Mouse (Mus musculus): ENCODE data around the gene Igf1r. TPM values are rescaled to one million over a fixed set of nuclear protein-coding genes. Genes with fewer than 3 reads are reported as not detected.

The Igf1r gene
- polyA plus RNA-seq, 1 experiment from 2014 or later = 23.2 TPM

GRCm38 (mm10) chr7:67985511-67985910, 32.9 kb downstream of the Igf1r start:
- H3K4me2 ChIP-seq (replicated peaks; ENCODE audit: low read depth, low read length) = no peak overlapping the region
- H3K27ac ChIP-seq (ENCODE audit: low read length) = no peak overlapping the region
- no peaks in the 10 kb centered on the region for H3K36me3 ChIP-seq (ENCODE audit: control insufficient read depth, insufficient read depth, low read length)
- H3K9me3 ChIP-seq (ENCODE audit: control insufficient read depth, low read depth, low read length) = no peaks in the 10 kb centered on the region
- H3K4me3 ChIP-seq (ENCODE audit: low read depth, low read length) = no peak overlapping the region
- H3K27me3 ChIP-seq (ENCODE audit: control insufficient read depth, insufficient read depth, low read length) = no peaks in the 10 kb centered on the region
- no peak for ATAC-seq (ENCODE audit: insufficient number of reproducible peaks, insufficient read depth, low FRiP score, low read depth)
- WGBS = 63% methylated on average over 5 of the region's 5 CpGs
- no peak overlapping the region for H3K9ac ChIP-seq (replicated peaks; ENCODE audit: low read depth, low read length)
- peaks cover 36% of the 10 kb centered on the region for H3K4me1 ChIP-seq (ENCODE audit: control insufficient read depth, insufficient read depth, low read length)

- 68% methylated on average over 10 of the region's 10 CpGs for WGBS
- no peaks in the 10 kb centered on the region for H3K9me3 ChIP-seq (ENCODE audit: control insufficient read depth, low read depth, low read length)
- H3K27ac ChIP-seq (ENCODE audit: low read length) = no peak overlapping the region
- no peaks in the 10 kb centered on the region for H3K27me3 ChIP-seq (ENCODE audit: control insufficient read depth, insufficient read depth, low read length)
- no peak overlapping the region for H3K4me2 ChIP-seq (replicated peaks; ENCODE audit: low read depth, low read length)
- H3K36me3 ChIP-seq (ENCODE audit: control insufficient read depth, insufficient read depth, low read length) = no peaks in the 10 kb centered on the region
- H3K9ac ChIP-seq (replicated peaks; ENCODE audit: low read depth, low read length) = no peak overlapping the region
- H3K4me3 ChIP-seq (ENCODE audit: low read depth, low read length) = no peak overlapping the region
- ATAC-seq (ENCODE audit: insufficient number of reproducible peaks, insufficient read depth, low FRiP score, low read depth) = no peak
- peaks cover 33% of the 10 kb centered on the region for H3K4me1 ChIP-seq (ENCODE audit: control insufficient read depth, insufficient read depth, low read length)
Observed at GRCm38 (mm10) chr7:67986277-67986676, 33.6 kb downstream of the Igf1r start.

- peaks cover 27% of the 10 kb centered on the region for H3K4me1 ChIP-seq (ENCODE audit: control insufficient read depth, insufficient read depth, low read length)
Observed at GRCm38 (mm10) chr7:67986816-67987215, 34.2 kb downstream of the Igf1r start.

GRCm38 (mm10) chr7:67989376-67989775, 36.7 kb downstream of the Igf1r start:
- Histone ChIP-seq H3K9ac (replicated peaks; ENCODE audit: low read depth, low read length) (no peak overlapping the region), H3K4me3 (ENCODE audit: low read depth, low read length) (no peak overlapping the region), H3K27ac (ENCODE audit: low read length) (no peak overlapping the region), H3K36me3 (ENCODE audit: control insufficient read depth, insufficient read depth, low read length) (no peaks in the 10 kb centered on the region), H3K4me2 (replicated peaks; ENCODE audit: low read depth, low read length) (no peak overlapping the region), H3K27me3 (ENCODE audit: control insufficient read depth, insufficient read depth, low read length) (no peaks in the 10 kb centered on the region), H3K4me1 (ENCODE audit: control insufficient read depth, insufficient read depth, low read length) (peaks cover 23% of the 10 kb centered on the region), H3K9me3 (ENCODE audit: control insufficient read depth, low read depth, low read length) (no peaks in the 10 kb centered on the region)
- 63% methylated on average over 2 of the region's 2 CpGs for whole genome bisulfite sequencing
- no peak for ATAC-seq (ENCODE audit: insufficient number of reproducible peaks, insufficient read depth, low FRiP score, low read depth)

More at GRCm38 (mm10) chr7:67986816-67987215, 34.2 kb downstream of the Igf1r start:
- 55% methylated on average over 11 of the region's 11 CpGs for WGBS
- Histone ChIP-seq H3K36me3 (ENCODE audit: control insufficient read depth, insufficient read depth, low read length) (no peaks in the 10 kb centered on the region), H3K27me3 (ENCODE audit: control insufficient read depth, insufficient read depth, low read length) (no peaks in the 10 kb centered on the region), H3K27ac (ENCODE audit: low read length) (no peak overlapping the region), H3K4me3 (ENCODE audit: low read depth, low read length) (no peak overlapping the region), H3K9me3 (ENCODE audit: control insufficient read depth, low read depth, low read length) (no peaks in the 10 kb centered on the region), H3K4me2 (replicated peaks; ENCODE audit: low read depth, low read length) (no peak overlapping the region), H3K9ac (replicated peaks; ENCODE audit: low read depth, low read length) (no peak overlapping the region)
- ATAC-seq (ENCODE audit: insufficient number of reproducible peaks, insufficient read depth, low FRiP score, low read depth) = no peak

- H3K9me3 ChIP-seq (ENCODE audit: control insufficient read depth, low read depth, low read length) = no peaks in the 10 kb centered on the region
- H3K36me3 ChIP-seq (ENCODE audit: control insufficient read depth, insufficient read depth, low read length) = no peaks in the 10 kb centered on the region
- ATAC-seq (ENCODE audit: insufficient number of reproducible peaks, insufficient read depth, low FRiP score, low read depth) = no peak
- H3K9ac ChIP-seq (replicated peaks; ENCODE audit: low read depth, low read length) = no peak overlapping the region
- H3K4me3 ChIP-seq (ENCODE audit: low read depth, low read length) = no peak overlapping the region
- no peak overlapping the region for H3K4me2 ChIP-seq (replicated peaks; ENCODE audit: low read depth, low read length)
- WGBS = 86% methylated on average over 4 of the region's 4 CpGs
- H3K27ac ChIP-seq (ENCODE audit: low read length) = no peak overlapping the region
- H3K4me1 ChIP-seq (ENCODE audit: control insufficient read depth, insufficient read depth, low read length) = peaks cover 7% of the 10 kb centered on the region
- no peaks in the 10 kb centered on the region for H3K27me3 ChIP-seq (ENCODE audit: control insufficient read depth, insufficient read depth, low read length)
Observed at GRCm38 (mm10) chr7:67993614-67994013, 41.0 kb downstream of the Igf1r start.

GRCm38 (mm10) chr7:67994346-67994858, 41.8 kb downstream of the Igf1r start:
- H3K4me1 ChIP-seq (ENCODE audit: control insufficient read depth, insufficient read depth, low read length) = peaks cover 12% of the 10 kb centered on the region
- no peak for ATAC-seq (ENCODE audit: insufficient number of reproducible peaks, insufficient read depth, low FRiP score, low read depth)
- no peak overlapping the region for H3K4me2 ChIP-seq (replicated peaks; ENCODE audit: low read depth, low read length)
- H3K9me3 ChIP-seq (ENCODE audit: control insufficient read depth, low read depth, low read length) = no peaks in the 10 kb centered on the region
- no peak overlapping the region for H3K27ac ChIP-seq (ENCODE audit: low read length)
- no peaks in the 10 kb centered on the region for H3K27me3 ChIP-seq (ENCODE audit: control insufficient read depth, insufficient read depth, low read length)
- H3K36me3 ChIP-seq (ENCODE audit: control insufficient read depth, insufficient read depth, low read length) = no peaks in the 10 kb centered on the region
- WGBS = 49% methylated on average over 7 of the region's 7 CpGs
- no peak overlapping the region for H3K9ac ChIP-seq (replicated peaks; ENCODE audit: low read depth, low read length)
- H3K4me3 ChIP-seq (ENCODE audit: low read depth, low read length) = no peak overlapping the region

- peaks cover 12% of the 10 kb centered on the region for H3K4me1 ChIP-seq (ENCODE audit: control insufficient read depth, insufficient read depth, low read length)
- H3K4me3 ChIP-seq (ENCODE audit: low read depth, low read length) = no peak overlapping the region
- H3K36me3 ChIP-seq (ENCODE audit: control insufficient read depth, insufficient read depth, low read length) = no peaks in the 10 kb centered on the region
- no peaks in the 10 kb centered on the region for H3K27me3 ChIP-seq (ENCODE audit: control insufficient read depth, insufficient read depth, low read length)
- no peak overlapping the region for H3K27ac ChIP-seq (ENCODE audit: low read length)
- H3K4me2 ChIP-seq (replicated peaks; ENCODE audit: low read depth, low read length) = no peak overlapping the region
- H3K9me3 ChIP-seq (ENCODE audit: control insufficient read depth, low read depth, low read length) = no peaks in the 10 kb centered on the region
- H3K9ac ChIP-seq (replicated peaks; ENCODE audit: low read depth, low read length) = no peak overlapping the region
- ATAC-seq (ENCODE audit: insufficient number of reproducible peaks, insufficient read depth, low FRiP score, low read depth) = no peak
- 61% methylated on average over 8 of the region's 8 CpGs for whole genome bisulfite sequencing
Observed at GRCm38 (mm10) chr7:67995276-67995675, 42.6 kb downstream of the Igf1r start.

- Histone ChIP-seq H3K9ac (replicated peaks; ENCODE audit: low read depth, low read length) (no peak overlapping the region), H3K27ac (ENCODE audit: low read length) (no peak overlapping the region), H3K36me3 (ENCODE audit: control insufficient read depth, insufficient read depth, low read length) (no peaks in the 10 kb centered on the region), H3K9me3 (ENCODE audit: control insufficient read depth, low read depth, low read length) (no peaks in the 10 kb centered on the region), H3K4me2 (replicated peaks; ENCODE audit: low read depth, low read length) (no peak overlapping the region), H3K4me1 (ENCODE audit: control insufficient read depth, insufficient read depth, low read length) (peaks cover 12% of the 10 kb centered on the region), H3K4me3 (ENCODE audit: low read depth, low read length) (no peak overlapping the region), H3K27me3 (ENCODE audit: control insufficient read depth, insufficient read depth, low read length) (no peaks in the 10 kb centered on the region)
- WGBS = 24% methylated on average over 12 of the region's 12 CpGs
- no peak for ATAC-seq (ENCODE audit: insufficient number of reproducible peaks, insufficient read depth, low FRiP score, low read depth)
Observed at GRCm38 (mm10) chr7:67996202-67996960, 43.8 kb downstream of the Igf1r start.

Measured in stomach, embryonic 14.5 days (tissue).